Mouse (Mus musculus): ENCODE results near the gene Tmod3.
A peak's percentile ranks its signal among the peaks of the same experiment; 100 is the strongest.

The Tmod3 gene

GRCm38 (mm10) chr9:75559512-75560012, at the start of gene Tmod3:
Gene Tmod3, minus strand, starts transcription at chr9:75559657.
- peak; percentile 97 for DNase-seq

GRCm38 (mm10) chr9:75607496-75607895, 48.0 kb upstream of the Tmod3 start:
- no peak for DNase-seq

DNA sequence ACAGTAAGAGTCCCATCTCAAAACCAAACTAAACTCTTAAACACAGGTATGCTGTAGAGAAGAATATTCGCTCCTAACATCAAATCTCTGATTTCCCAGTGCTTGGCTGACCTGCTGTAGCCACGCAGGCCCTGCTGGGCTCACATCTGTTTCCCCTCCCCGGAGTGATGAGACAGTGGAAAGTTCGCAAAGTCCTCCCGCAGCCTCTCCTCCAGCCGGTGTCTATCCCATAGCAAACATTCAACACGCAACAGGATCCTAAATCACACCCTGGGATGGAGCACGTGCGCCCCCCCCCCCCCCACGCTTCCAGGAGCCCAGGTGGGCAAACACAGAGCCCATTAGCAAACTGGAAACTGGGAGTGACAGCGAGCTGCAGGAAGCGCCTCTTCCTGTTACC, 42.1 kb upstream of the Tmod3 start:
- no peak for DNase-seq

DNA sequence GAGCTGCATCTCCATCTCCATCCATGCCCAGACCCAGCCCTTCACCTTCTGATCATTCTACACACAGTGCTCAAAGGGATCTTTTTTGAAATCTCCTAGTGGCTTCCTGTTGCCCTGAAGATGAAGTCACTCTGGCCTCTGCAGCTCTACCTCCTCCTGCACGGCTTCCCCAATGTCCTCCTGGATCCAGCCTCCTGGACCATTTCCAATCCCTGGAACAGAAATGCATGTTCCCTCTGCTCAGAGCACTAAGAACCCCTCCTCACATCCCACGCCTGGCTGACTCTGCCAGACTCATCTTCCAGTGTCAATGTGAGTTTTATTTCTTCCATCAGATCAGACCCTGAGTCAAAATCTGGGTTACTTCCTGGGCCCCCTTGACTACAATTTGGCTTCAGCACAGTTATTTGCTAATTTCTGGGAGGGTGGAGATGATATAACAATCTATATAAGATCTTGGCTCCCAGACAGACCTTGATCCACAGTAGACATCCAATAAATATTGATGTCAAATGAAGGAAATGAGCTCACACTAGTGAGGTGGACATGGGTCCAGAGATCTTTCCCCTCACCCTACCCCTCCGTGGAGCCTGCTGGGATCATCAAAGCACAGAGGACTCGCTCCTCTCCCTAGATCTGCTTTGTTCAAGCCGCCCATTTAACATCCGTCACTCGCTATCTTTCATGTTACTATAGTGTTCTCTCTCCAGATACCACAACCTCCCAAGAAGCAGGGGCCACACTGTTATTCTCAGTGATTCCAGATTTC, 40.9 kb upstream of the Tmod3 start:
- peak; percentile 17 to 49 for DNase-seq

- DNase-seq: peak in 1 of 2 experiments; percentile 21
Observed at GRCm38 (mm10) chr9:75599191-75599841, 39.9 kb upstream of the Tmod3 start.

GRCm38 (mm10) chr9:75597596-75597995, 38.1 kb upstream of the Tmod3 start:
- DNase-seq: no peak

DNA sequence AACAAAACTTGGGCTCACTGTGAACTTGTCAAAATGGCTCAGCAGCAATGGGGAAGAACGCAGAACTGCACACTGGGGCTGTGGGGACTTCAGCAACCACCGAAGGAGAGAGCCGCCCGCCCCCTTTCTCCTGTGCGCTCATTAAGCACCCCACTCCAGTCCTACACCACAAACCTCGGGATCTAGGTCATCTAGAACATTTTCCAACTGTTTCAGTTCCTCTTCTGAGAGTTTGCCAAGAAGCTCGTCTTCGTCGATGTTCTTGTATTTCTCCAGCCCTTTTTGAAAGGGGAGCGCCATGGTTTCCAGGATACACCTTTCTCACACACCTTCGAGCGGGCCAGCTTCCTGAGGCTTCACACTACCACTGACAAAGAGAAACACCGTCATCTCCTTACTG, 37.6 kb upstream of the Tmod3 start:
- no peak for DNase-seq

GRCm38 (mm10) chr9:75593481-75593880, 34.0 kb upstream of the Tmod3 start:
- no peak for DNase-seq

DNA sequence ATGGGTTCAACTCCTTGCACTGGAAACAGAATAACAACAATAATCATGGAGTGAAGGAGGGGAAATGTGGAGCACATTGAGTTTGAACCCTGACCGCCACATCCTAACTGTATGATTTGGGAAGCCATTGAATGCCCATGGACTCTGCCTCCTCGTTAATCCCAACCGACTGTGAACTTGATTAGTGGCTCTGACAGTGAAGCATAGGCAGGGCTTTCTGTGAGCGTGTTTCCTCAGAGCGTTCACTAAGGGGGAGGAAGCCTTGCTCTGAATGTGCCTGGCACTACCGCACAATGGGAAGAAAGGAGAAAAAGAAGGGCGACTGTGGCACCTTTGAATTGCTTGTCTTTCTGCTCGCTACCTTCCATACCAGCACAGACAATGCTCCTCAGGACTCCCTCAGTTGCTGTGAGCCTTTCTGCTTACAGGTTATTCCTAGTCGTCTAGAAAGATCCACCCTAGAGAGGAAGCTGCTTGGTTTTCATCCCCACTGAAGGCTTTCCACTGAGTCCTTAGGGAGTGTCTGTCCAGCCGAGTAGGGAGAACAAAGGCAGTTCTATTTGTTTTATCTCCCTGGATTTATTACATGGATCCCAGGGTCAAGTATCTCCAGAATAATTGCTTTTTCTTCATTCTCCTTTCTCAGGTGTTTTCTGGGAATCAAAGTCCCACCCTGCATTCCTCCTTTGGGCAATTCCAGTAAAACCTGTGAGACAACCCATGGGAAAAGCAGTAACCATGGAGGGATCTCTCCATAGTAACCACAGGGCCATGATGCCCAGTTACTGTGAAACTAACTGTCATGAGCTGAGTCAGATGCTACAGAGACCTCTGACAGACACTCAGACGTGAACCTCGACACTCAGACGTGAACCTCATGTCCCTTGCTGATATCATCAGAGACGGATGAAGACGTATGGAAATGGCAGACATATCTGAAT, 30.7 kb upstream of the Tmod3 start:
- DNase-seq: no peak

- DNase-seq: peak; percentile 15 to 35
Observed at GRCm38 (mm10) chr9:75581694-75582350, 22.4 kb upstream of the Tmod3 start.

- DNase-seq: no peak
Observed at GRCm38 (mm10) chr9:75579321-75579720, 19.9 kb upstream of the Tmod3 start.

DNA sequence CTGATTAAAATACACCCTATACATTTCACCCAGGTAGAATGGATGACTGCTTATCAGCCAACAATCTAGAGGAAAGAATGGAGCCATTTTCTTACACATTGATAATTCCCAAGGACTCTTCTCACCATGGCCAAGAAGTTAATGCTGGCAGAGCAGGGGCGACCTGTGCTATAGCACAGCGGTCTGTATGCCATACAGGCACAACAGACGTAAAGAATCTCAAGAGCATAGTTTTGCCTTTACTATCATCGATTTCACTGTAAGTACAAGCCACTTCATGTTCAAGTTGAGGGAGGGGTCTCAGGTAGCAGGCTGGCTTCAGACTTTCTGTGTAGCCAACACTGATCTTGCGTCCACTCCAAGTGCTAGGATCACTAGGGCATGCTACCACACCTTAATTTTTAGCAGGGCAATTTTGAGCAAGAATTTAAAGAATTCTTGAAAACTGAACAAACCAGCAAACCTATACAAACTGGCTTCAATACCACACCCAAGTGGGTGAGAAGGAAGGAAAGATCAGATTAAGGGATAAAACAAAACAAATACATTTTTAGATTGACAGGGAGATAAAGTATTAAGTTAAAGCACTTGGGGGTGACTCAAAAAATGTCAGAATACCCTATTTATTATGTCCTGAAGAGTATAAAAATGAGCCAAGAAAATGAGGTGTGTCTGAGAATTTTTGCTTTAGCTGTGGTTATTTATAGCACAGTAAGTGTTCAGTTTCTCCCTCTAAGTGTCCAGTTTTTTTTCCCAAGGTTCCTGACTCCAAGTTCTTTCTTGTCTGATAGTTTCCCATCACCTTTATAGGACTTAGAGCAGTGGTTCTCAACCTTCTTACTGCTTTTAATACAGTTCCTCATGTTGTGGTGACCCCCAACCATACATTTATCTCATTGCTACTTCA, 11.8 kb upstream of the Tmod3 start:
- DNase-seq: no peak

DNA sequence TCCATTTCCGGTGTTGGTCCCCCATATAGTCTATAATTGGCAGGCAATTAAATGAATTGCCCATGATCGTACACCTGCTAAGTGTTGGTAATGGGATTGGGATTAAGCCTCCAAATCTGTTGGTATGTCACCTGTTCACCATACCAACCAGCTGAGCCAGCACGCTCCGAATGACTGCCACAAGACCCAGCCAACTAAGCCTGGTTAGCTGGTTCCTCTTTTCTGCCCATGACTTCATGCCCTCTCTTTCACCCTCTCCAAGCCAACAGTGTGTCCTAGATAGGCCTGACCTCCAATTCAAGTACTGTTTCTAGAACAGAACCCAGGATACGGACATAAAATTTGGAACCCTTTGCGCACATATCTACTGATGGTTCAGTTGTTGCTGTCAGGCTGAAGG, 8.9 kb upstream of the Tmod3 start:
- no peak for DNase-seq

GRCm38 (mm10) chr9:75564892-75565291, 5.4 kb upstream of the Tmod3 start:
- DNase-seq: no peak

DNA sequence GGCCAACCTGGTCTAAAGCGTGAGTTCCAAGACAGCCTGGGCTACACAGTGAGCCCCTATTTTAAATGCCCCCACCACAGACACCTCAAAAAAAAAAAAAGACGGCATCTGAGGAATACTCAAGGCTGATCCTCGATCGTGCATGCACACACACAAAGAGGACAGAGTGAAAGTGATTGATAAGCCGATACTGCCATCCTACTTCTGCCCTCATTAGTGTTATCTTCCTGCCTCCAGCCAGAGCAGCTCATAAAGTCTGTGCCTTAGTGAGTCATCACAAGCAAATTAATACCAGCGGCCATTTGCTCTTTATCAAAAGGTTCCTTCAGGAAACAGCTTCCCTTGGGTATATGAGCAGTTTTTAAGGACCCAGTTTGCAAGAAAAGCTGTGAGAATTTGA, 4.2 kb upstream of the Tmod3 start:
- DNase-seq: no peak

DNA sequence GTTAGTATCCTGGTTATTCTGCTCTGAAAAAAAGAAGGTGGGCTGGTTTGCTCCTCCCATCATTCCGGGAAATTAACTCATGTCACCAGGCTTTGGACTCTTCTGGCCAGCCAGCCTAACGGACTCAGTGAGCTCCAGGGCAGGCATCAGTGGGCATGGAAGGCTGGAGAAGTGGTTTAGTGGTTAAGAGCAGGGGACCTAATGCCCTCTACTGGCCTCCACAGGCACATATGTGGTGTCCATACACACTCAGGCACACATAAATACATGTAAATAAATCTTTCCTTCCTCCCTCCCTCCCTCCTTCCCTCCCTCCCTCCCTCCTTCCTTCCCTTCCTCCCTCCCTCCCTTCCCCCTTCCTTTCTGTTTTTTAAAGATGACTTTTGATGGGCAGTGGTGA, 3.7 kb upstream of the Tmod3 start:
- DNase-seq: no peak

DNA sequence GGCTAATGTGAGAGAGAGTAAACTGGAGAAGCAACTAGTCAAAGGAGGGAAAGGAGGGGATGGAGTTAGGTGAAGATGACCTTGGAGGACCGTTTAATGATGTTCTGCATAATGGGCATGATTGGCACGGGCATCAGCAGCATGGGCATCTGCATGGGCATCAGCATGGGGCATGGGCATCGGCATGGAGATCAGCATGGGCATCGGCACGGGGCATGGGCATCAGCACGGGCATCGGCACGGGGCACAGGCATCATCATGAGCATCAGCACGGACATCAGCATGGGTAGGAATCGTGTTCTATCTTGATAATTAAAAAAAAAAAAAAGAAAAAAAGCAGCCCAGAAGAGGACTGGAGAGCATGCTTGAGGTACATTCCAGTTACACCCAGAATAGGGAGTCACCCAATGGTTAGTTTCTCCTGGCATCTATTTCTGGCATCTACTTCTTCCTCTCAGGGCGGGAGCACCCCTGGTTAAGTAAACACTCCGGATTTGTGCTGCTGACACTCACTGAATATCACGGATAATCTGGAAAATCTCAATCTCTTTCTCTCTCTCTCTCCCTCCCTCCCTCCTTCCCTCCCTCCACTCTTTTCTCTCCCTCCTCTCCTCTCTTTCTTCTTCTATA, 1.7 kb upstream of the Tmod3 start:
- peak; percentile 70 to 82 for DNase-seq

GRCm38 (mm10) chr9:75560353-75560752, 896 bp upstream of the Tmod3 start:
- DNase-seq: peak in 1 of 2 experiments; percentile 31

GRCm38 (mm10) chr9:75558812-75559511, 495 bp downstream of the Tmod3 start:
- DNase-seq: peak; percentile 44 to 62

GRCm38 (mm10) chr9:75558360-75558759, 1.1 kb downstream of the Tmod3 start:
- DNase-seq: no peak

Data from lung, adult 18-20 months (tissue).